Mouse (Mus musculus) left cerebral cortex, adult 8-10 months (tissue): ENCODE data around the gene Snx20. TPM values are rescaled to one million over a fixed set of nuclear protein-coding genes. Genes with fewer than 3 reads are reported as not detected.
"Not testable (repeated sequence)": the region's sequence is repeated elsewhere in the genome, so short reads cannot be mapped to it uniquely, and the experiment has no call there.

Source experiments
- DNase-seq, 2 experiments: peaks; one replicate each; pipeline ENCODE4 v3.0.0; 2022; ENCODE audit warnings: low spot score in 2 of 2
- total RNA-seq, 4 experiments: library from RNA; stranded (reverse); gene quantifications; 2 replicates each; pipeline ENCODE4 v1.2.4; 2022

Snx20 gene
- 1 to 10 TPM; 1.1 to 4.1 (median 2.3) TPM for total RNA-seq

DNA sequence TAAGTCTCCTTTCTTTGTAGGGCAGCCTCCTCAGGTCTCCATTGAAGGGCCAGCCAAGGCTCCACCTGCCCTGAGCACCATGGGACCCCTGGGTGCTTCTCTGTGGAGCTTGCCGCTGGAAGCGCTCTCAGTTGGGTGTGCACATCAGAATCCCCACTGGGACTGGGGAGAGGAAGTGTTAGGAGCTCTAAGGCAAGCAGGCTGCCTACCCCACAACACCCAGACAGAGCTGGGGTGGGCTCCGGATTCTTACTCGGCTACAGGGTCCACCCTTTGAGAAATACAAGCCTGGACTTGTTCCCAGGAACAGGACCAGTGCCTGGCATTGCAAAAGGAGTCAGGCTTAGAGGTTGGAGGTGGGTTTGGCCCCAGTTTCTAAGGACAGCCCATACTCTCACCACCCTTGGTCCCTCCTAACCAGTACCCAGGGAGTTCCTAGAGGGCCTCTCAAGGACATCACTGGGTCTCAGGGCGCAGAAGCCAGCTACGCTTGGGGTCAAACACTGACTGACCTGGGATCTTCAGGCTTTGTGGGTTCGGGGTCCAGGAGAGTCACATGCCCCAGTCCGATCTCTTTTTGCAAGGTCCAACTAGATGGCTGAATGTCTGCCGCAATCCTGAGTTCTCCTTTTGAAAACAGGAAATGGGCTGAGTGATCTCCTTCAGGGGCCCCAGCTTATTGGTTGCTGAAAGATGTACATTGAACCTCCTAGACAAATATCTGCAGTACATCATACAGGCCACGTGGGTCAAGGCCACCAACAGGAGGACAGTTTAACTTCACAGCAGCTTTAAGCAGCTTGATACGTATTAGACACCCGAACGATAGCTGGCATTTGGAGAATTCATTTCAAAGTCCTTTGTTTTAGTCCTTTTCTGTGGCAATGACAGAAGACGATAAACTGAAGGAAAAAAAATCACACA lies at the start of gene Snx20:
TSS of gene Snx20 (minus strand) at position 655 of the 924 bp plus-strand sequence.
- DNase-seq = no peak

DNA sequence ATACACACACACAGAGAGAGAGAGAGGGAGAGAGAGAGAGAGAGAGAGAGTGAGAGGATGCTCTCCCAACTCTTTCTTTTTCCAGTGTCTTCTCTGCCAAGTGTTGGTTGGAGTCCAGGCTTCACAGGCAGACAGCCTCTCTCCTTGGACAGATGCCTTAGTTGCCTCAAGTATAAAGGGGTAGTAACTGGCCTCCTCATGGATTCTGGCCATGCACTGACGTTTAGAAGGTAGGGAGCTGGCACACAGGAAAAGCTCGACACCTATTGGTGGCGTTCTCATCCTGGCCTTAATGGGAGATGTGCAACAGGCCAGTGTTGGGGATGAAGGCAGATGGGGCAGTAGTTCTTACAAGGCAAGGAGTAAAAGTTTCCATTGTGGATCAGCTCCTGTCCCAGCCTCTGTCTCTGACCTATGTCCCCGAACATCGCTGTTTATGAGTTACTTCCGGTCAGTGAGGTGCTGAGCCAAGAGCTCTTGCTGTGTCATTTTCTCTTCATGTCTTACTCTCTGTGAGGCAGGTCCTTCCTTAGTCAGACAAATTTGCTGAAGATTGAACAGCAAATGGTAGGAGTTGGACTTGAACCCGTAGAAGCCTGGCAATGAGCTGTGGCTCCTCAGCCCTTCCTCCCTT lies 47.8 kb upstream of the Snx20 start:
- no peak for DNase-seq

DNA sequence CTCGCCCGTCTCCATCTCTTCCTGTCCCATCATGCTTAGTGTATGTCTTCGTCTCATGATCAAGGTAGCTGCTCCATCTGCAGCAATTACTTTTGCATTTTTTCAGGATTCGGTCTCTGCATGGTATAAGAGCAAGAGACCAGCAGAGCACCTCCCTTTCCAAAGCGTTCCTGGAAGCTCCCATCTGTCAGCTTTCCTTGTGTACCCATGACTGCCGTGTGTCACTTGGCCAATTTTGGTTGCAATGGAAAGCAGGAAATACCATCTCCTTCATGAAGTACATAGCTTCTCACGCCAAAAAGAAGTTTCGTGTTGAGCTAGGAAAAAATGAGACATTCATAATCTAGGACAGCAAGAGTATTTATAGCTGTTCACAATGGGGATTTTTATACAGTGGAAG lies 45.1 kb upstream of the Snx20 start:
- DNase-seq = no peak

- DNase-seq = no peak
These were observed 44.6 kb upstream of the Snx20 start for GRCm38 (mm10) chr8:88680566-88680965.

- DNase-seq = no peak
These were observed 41.1 kb upstream of the Snx20 start for GRCm38 (mm10) chr8:88677071-88677470.

DNA sequence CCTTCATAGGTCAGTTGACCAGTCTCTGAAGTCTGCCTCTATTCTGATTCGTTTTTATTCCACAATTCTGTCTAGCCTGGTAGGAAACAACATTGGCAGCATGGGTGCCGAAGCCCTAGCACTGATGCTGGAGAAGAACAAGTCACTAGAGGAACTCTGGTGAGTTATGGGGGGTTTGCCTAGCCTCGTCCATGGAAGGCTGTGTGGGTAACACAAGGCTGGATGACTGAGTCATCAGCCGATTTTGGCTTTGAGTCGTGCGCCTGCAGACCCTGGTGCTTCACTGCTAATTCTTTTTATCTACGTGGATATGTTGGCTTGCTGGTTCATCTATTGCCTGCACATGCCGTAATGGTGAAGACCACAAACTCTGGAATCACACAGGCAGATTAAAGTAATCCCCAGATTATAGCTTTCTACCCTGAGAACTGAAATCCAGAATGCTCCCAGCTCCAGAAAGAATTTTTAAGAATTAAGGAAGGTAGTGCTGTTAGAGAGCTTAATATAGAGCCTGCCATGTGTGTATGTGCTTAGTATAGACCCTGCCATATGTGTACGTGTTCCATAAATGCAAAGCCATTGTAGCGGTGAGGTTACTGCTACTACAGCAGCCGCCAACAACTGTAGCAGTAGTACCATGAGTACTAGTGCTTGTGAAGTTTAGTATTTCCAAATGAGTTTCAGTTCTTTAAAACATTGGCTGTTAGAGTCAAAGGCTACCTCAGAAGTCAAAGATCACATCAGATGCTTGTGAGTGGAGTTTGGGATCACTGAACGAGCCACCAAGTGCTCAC lies 39.6 kb upstream of the Snx20 start:
- DNase-seq = no peak

- DNase-seq = no peak
These were observed 37.9 kb upstream of the Snx20 start for GRCm38 (mm10) chr8:88673859-88674258.

DNA sequence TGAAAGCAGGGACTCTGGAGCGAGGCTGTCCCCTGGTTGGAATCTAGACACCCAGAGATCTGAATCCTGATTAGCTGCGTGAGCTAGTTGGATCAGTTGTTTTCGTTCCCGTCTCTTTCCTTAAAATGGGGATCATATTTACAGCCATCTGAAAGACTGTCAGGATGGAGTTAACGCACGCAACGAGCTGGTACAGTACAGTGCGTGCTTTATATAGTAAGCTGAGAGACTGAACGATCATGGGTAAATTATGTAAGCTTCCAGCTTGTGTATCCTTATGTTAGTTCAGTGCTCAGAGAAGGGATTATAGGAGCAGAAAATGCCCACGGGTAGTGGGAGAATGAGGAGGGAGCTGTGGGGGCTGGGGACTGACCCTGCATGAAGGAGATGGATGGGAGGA lies 35.6 kb upstream of the Snx20 start:
- DNase-seq = no peak

DNA sequence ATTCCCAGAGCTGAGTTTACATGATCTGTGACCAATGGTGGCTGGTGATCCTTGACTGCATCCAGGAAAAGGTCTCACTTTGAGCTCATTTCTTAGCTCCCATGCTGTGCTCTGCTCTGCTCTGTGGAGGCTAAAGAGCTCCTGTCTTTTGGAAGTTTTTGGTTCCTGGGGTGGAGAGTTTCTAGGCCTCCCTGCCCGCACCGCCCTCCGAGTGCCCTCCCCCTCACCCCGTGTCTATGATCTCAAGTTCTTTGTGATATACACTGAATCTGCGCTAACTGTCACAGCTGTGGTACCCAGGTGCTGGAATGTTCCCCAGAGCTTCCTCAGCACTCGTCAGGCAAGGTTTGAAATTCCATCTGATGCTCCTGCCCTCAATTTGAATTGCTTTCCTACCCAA lies 34.9 kb upstream of the Snx20 start:
- DNase-seq = no peak

- peak in 1 of 2 experiments; percentile 44 for DNase-seq
These were observed 32.6 kb upstream of the Snx20 start for GRCm38 (mm10) chr8:88668400-88669086.

- DNase-seq = no peak
These were observed 30.5 kb upstream of the Snx20 start for GRCm38 (mm10) chr8:88666435-88666834.

DNA sequence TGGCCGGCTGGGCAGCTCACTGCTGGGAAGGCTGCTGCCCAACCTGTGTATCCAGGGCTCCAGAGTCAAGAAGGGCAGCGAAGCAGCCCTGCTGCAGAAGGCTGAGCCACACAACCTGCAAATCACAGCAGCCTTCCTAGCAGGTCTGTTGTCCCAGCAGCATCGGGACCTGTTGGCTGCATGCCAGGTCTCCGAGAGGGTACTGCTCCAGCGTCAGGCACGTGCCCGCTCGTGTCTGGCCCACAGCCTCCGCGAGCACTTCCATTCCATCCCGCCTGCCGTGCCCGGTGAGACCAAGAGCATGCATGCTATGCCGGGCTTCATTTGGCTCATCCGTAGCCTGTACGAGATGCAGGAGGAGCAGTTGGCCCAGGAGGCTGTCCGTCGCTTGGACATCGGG lies 29.0 kb upstream of the Snx20 start:
- no peak for DNase-seq

DNA sequence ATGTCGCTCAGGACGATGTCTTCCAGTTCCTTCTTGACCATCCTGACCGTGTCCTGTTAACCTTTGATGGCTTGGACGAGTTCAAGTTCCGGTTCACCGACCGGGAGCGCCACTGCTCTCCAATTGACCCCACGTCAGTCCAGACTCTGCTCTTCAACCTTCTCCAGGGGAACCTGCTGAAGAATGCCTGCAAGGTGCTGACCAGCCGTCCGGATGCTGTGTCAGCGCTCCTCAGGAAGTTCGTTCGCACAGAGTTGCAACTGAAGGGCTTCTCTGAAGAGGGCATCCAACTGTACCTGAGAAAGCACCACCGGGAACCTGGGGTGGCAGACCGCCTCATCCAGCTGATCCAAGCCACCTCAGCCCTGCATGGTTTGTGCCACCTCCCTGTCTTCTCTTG lies 28.2 kb upstream of the Snx20 start:
- no peak for DNase-seq

GRCm38 (mm10) chr8:88662401-88662821 lies 26.5 kb upstream of the Snx20 start:
- no peak for DNase-seq

DNA sequence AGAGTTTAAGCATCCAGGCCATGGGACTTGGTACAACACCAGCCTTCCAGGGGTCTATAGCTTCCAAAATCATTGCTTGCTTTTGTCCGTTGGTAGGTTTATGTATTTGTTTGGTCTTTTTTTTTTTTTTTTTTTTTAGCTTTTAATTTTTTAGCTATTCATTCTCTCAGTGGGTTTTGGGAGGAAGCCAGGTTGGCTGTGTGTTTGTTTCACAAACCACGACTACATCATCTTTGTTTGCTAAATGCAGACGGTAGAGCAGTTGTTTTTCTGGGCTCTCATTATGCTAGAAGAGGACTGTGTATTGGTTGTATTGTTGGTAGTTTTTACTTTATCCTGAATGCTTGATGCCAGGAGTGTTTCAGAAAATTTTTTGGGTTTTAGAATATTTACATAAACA lies 23.9 kb upstream of the Snx20 start:
- DNase-seq = no peak

DNA sequence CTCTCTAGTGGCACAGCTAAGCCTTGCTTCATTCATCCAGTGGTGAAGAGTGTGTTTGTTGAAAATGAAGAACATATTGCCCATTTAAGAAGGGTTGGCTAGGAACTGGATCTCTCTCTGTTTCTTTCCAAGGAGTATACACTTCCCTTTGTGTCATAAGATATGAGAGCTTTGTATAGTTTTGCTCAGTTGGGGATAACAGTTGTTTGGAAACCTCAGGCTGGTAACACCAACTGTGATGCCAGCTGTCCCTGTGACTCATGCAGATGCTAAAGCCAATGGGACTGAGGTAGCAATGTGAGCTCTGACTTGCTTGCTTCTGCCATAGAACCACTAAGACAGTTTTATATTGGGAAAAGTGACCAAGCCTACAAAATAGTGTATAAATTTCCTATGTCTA lies 19.4 kb upstream of the Snx20 start:
- peak in 1 of 2 experiments; percentile 66 for DNase-seq

- DNase-seq = not testable (repeated sequence)
These were observed 15.2 kb upstream of the Snx20 start for GRCm38 (mm10) chr8:88651122-88651521.

DNA sequence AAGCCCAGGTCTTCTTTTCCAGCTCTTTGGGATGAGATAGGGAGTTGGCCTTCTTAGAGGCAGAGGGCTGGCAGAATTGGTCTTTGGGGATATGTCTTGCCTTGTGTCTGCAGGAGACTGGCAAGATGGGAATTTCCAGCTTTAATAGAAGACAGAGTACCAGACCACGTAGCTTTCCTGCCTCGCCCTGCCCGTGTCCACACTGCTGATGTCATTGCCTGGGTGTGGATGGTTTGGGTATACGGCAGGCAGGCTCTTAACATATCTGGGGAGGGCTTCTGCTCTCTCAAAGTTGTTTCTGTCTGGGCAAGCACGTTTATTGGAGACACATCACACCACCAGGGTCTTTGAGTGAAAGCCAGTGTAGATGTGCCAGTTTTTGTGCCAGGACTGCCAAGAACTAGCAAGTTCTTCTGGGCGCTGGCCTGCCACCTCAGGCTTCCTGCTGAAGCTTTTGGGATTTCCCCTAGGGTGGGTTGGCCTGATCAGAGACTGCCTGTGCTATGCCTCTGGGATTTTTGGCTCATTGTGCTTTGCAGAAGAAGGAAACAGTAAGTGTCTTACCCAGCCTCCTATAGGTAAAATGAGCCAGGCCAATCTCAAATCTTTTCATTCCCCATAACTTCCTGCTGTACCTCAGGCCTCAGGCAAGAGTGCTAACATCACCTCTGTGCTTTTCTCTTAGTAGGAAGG lies 14.2 kb upstream of the Snx20 start:
- DNase-seq = no peak

- no peak for DNase-seq
These were observed 12.4 kb upstream of the Snx20 start for GRCm38 (mm10) chr8:88648322-88648721.
